Mouse (Mus musculus): ENCODE measurements around the gene Ror2.

The Ror2 gene

GRCm38 (mm10) chr13:53069076-53069690 lies 216.7 kb downstream of the Ror2 start:
- no peak for DNase-seq (ENCODE audit: low read depth, low spot score)

GRCm38 (mm10) chr13:53068461-53068860 lies 217.5 kb downstream of the Ror2 start:
- no peak for DNase-seq (ENCODE audit: low read depth, low spot score)

- DNase-seq (ENCODE audit: low read depth, low spot score), result no peak
Observed at GRCm38 (mm10) chr13:53067949-53068348, 218.0 kb downstream of the Ror2 start.

GRCm38 (mm10) chr13:53065122-53065521 lies 220.8 kb downstream of the Ror2 start:
- DNase-seq (ENCODE audit: low read depth, low spot score), result no peak

GRCm38 (mm10) chr13:53064681-53065080 lies 221.2 kb downstream of the Ror2 start:
- no peak for DNase-seq (ENCODE audit: low read depth, low spot score)
